Mouse (Mus musculus): ENCODE measurements around the gene Irf3.

Gene Irf3

DNA sequence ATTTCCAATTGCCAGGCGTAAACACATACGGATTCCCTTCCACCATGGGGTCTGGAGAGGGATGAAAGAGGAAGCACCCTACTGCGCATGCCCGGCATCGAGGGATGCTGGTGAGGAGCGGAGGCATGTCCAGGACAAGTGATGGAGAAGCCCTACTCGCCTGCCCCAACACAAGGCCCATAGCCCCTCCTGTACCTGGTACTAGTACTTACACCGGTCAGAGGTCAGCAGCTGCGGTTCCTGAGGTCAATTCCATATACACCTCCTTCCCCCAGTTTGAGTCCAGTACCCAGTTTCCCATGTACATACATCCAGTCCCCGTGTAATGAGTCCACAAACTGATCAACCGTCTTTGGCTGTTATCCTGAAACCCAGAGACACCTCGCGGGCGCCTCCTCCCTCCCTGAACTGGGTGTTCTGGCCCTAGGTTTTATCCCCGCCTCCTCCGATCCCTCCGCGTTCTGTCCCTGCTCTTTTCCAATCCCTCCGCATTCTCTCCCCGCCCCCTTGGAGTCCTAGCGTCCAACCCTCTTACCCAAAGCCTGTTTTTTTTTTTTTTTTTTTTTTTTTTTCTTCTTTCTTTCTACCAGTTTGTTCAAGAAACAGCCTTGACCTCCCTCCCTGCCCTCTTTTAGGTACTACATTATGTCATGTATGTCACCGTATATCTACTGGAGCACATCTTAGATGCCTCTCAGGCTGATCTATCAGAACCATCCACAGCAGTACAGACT, 22.9 kb upstream of the Irf3 start, which contains the start of gene Cpt1c:
Gene Cpt1c, minus strand, starts transcription at position 469 of the 734 bp plus-strand sequence.
- DNase-seq (ENCODE audit: low spot score): peak; percentile 64

DNA sequence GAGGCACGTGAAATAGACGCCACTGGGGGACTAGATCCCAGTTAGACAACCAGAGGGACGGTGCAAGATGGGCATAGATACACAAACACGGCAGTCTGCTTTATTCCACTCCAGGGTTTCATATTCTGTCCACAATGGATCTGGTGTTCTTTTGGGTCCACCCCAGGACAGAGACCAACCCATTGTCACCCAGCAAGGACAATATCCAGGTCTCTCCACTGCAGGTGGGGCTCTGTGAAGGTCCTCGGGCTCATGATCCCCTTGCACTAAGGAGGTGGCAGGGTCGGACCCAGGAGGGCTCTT, 22.4 kb upstream of the Irf3 start:
- no peak for DNase-seq (ENCODE audit: low spot score)

DNA sequence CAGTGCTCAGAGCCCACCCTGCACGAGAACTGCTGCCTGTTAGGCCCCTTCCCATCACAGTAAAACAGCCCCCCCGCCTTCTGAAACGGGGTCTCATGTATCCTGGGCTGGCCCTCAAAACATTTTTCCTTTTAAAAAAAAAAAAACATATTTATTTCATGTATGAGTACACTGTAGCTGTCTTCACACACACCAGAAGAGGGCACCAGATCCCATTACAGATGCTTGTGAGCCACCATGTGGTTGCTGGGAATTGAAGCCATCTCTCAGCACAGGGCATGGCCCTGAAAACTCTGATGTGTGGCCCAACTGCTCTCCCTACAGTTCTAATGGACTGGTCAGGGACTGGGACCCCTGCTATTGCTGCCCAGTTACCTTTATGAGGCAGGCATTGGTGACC, 19.1 kb upstream of the Irf3 start:
- no peak for DNase-seq (ENCODE audit: low spot score)

DNA sequence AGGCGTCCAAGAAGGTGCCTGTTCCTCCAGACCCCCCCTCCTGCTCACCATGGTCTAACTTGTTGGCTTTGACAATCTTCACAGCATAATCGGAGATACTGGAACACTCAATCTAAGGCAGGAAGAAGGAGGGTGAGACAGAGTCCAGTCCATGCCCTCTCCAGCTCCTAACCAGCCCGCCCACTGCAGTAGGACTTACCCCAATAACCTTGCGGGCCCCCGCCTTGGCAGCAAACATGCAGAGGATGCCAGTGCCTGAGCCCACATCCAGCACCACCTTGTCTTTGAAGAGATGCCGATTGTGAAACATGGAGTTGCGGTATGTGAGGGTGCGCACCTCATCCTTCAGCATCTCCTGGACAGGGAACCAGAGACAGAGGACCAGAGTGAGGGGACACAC, 15.9 kb upstream of the Irf3 start:
- DNase-seq (ENCODE audit: low spot score): no peak

DNA sequence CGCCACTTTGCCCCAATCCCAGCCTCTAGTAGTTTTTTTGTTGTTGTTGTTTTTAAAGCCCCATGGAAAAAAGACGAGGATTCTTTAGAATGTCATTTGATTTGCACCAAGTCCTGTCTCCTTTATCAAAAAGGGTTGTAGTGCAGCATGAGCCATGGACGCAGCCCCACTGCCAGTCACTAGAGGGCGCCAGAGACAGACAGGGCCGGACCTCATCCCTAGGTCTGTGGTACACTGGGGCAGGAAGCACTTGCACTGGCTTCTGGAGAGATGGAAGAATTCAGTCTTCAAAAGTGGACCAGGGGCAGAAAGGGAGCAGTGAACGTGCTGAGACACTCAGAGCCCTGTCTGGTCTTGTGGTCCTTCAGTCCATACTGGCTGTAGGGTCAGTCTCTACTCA, 14.4 kb upstream of the Irf3 start:
- peak; percentile 89 for DNase-seq (ENCODE audit: low spot score)

DNA sequence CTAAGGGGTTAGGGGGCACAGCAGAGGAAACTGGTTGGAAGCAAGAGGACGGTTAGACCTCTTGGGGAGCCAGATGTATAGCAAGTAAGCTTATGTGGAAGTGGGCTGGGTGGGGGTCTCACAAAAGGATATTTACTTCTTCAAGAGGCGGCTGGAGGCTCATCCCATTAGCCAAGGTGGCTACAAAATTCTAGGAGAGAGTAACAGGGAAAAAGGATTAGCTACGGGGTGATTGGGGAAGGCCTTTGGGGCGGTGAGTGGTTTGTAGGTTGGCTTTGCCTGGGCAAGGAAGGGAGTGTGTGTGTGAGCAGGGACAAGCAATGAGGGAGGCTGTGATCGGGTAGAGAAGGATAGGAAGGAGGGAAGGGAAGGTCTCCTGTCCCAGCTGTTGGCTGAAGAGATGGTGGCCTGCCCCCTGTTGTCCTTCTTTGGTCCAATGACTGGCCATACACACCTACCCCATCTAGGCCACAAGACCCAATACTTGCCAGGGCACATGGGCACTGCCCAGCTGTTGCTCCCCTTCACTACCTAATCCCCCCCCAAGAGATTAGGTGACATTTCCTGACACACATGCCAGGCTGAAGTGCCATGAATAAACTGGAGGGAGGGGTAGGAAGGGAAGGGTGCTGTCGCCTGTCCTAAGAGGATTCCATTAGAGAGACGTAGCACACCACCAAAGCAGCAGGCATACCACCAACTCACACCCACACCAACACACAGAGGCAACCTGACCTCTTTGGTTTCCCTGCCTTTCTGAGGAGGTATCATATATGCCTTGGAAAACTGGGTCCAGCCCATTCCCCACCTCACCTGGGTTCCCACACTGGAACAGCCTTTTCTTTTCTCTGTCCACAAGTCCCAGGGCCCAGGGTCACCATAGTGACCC, 13.3 kb upstream of the Irf3 start:
- no peak for DNase-seq (ENCODE audit: low spot score)

DNA sequence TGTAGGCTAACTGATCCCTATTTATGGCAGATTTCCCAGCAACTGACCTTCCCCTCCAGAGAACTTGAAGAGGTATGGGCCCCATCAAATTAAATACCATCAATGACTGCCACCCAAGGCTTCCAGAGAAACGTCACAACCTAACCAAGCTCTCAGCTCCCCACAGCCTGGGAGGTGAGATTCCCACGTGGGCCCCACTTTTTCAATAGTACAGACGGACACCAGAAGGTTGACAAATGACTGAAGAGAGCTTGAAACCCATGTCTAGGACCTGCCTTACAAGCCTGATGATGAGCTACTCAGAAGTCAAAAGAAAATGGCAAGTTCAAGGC, 12.6 kb upstream of the Irf3 start:
- DNase-seq (ENCODE audit: low spot score): no peak

DNA sequence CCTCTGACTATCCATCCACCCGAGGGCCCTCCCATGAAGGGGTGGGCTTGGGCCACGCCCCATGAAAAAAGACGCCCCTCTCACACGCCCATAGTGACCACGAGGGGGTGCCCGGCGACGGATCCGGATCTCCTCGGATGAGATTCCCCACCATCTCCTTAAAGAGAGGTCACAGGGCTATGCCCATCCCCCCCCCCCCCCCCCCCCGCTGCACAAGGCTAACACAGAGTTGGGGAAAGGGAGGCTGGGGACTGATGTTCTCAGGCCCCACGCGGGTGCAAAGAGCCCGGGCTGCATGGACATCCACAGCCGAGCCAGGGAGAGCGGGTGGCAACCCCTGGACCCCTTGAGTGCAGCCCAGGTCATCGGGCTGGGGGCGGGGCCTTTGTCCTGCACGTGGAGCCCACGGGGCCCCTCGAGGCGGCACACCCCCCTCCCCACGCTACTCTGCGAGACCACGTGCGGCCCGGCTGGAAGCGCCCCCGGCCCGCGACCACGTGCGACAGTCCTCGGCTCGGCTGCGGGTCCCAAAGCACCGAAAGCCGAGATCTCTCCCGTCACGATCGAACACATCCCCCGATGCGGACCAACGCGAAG, 11.8 kb upstream of the Irf3 start:
- DNase-seq (ENCODE audit: low spot score): peak; percentile 63

DNA sequence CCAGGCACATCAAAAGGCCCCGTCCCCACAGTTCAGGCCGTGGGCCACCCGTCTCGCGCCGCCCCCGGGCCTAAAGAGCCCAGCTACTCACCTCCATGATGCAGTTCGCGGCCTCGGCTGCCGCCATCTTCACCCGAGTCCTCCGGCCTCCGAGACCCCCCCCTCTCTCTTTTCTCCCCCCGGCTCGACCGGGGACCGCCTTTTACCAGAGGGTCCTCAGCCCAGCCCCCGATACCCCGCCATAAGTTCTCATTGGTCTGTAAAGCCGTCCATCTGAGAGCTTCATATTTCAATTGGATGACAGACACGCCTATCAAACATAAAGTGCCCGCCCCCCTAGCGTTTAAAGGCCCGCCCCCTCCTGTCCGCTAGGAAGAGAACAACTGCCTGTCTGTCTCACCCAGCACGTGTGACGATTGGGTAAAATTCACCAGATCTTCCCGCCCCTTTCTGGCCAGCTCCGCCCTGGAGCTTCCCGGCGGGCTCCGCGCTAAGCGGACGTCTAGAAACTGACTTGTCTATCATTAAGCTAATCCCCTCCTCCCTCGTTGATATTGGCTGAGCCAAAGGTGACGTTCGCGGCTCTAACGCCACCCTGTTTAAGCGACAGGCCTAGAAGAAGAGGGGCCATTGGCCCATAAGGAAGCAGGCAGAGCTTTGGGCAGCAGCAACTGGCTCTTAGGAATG, 11.1 kb upstream of the Irf3 start, which contains the start of gene Prmt1:
Gene Prmt1, minus strand, starts transcription at position 377 of the 687 bp plus-strand sequence.
- peak; percentile 87 for DNase-seq (ENCODE audit: low spot score)

DNA sequence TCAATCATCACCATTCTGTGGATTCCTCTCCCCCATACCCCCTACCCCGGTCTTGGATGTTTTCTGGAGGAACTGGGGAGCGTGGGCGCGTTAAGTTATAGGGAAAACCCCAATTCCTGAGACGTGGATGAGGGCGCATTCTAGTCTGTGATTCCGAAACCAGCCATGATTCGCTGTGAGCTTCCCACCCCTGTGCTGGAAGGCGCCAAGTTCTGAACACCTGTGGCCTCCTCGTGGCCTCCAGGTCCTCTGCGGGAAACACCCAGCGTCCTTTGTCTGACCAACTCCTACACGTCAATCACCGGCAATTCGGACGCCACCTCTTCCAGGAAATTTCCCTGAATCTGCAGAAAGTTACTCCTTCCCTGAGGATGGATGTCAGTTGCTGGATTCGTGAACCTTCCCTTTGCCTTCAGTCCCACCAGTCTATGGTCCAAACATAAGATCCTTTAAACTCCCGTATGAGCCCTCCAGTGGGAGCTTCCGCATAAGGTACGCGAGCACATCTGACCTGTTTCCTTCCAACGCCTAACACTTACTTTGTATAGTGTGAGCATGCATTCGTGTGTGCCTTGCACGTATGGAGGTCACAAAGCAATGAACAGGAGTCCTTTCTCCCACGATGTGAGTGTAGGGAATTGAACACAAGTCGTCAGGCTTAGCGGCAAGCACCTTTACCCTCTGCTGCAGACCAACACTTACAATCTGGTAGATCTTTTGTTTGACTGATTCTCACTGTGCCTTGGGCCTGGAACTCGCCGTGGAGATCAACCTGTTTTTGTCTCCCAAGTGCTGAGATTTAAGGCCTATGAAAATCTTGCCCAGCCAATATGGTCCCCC, 10.3 kb upstream of the Irf3 start:
- DNase-seq (ENCODE audit: low spot score): no peak

DNA sequence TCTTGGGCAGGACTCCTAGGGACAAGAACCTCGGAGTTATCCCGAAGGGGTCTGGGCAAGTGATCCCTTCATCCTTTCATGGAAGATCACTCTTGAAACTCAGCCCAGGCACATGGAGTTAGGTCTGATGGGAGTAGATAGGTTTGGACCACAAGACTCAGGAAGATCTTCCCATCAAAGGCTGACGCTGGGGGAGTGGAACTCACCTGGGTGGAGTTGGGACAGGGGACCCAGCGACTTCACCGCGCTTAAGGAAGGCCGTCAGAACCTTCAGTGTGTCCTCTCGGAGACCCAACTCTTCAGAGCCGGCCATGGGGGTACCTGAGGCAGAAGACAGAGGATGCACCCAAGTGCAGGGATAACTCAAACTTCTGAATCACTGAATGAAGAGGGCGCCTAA, 776 bp upstream of the Irf3 start:
- no peak for DNase-seq (ENCODE audit: low spot score)

DNA sequence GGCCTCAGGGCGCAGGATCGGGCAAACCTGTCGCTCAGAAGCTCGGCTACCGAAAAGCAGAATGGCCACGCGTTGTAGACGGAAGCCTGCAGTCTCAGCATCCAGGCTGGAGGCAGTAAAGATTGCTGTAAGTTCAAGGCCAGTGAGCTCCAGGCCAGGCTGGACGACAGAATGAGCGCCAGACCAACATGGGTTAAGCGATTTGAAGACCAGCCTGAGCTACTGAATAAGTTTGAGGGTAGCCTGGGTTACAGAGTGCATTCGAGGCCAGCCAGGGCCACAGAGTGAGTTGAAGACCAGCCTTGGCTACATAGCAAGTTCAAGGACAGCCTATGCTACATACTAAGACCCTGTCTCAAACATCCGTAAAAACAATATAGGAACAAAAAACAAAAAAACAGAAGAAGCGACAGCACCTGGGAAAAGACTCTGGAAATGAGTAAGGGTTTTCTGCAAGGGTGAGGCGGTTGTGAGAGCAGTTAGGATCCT, 536 bp downstream of the Irf3 start:
- no peak for DNase-seq (ENCODE audit: low spot score)

DNA sequence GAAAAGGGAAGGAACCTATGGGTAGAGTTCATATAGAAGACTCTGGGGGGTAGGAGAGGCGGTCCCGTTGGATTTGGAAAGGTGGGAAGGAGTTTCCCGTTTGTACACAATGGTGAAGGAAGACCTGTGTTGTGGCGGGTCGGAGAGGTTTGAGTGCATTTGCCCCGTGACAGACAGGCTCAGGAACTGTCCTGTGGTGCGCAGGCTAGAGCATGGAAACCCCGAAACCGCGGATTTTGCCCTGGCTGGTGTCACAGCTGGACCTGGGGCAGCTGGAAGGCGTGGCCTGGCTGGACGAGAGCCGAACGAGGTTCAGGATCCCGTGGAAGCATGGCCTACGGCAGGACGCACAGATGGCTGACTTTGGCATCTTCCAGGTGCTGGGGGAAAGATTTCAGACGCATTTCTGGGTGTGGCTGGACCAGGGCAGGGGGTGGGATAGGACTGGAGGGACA, 1.1 kb downstream of the Irf3 start, which contains the start of gene Bcl2l12:
Gene Bcl2l12, minus strand, starts transcription at position 212 of the 455 bp plus-strand sequence.
- peak; percentile 44 for DNase-seq (ENCODE audit: low spot score)

DNA sequence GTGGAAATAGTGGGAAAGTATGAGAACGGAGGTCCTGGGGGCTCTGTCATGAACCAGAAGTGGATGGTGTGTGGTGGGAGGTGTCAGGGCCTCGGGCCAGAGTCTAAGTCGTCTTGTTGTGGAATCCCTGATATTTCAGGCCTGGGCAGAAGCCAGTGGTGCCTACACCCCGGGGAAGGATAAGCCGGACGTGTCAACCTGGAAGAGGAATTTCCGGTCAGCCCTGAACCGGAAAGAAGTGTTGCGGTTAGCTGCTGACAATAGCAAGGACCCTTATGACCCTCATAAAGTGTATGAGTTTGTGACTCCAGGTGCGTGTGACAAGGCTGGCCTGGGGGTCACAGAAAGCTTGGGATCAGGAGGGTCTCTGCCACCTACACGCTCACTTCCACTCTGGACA, 2.3 kb downstream of the Irf3 start:
- no peak for DNase-seq (ENCODE audit: low spot score)

DNA sequence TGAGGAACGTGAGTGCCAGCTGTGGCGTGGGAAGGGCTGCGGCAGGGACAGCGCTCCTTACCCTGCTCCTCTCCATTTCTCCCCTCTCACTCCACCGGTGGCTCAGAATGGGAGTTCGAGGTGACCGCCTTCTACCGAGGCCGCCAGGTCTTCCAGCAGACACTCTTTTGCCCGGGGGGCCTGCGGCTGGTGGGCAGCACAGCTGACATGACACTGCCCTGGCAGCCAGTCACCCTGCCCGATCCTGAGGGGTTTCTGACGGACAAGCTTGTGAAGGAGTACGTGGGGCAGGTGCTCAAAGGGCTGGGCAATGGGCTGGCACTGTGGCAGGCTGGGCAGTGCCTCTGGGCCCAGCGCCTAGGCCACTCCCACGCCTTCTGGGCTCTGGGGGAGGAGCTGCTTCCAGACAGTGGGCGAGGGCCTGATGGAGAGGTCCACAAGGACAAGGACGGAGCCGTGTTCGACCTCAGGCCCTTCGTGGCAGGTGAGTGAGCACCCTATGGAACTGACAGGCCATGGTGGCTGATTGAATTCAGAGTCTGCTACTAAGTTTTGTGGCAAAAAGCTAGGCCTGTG, 3.2 kb downstream of the Irf3 start:
- no peak for DNase-seq (ENCODE audit: low spot score)

DNA sequence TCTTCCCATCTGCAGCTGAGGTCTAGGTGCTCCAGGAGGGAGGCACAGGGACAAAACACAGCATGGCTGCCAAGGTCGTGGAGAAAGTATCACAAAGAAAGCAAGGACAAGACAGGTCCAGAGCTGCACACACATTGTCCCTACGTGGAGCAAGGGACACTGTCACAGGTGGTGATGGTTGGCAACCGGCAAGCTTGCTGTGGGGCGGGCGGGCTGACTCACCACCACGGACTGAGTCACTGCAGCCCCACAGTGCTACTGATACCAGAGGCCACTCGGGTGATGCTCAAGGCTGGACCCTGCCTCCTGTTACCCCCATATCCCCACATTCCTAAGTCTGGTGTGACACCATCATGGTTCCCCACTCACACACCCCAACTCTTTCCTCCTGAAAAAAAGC, 5.0 kb downstream of the Irf3 start:
- no peak for DNase-seq (ENCODE audit: low spot score)

DNA sequence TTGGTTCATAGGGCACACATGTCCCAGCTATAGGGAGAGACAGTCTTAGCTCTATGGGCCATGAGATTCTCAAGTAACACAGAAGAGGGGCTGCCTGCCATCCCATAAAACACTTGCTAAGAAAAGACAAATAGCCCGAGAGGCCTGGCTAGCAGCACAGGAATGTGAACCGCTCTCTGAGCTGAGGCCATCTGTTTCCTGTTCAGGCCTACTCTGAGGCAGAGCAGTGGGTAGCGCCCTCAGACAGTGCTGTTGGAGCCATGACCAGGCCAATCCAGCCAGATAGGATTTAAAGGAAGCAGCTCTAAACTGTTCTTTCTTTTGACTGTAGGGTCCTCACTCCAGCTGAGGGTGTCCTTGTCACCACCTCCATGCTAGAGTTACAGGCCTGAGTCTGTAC, 7.1 kb downstream of the Irf3 start:
- no peak for DNase-seq (ENCODE audit: low spot score)

DNA sequence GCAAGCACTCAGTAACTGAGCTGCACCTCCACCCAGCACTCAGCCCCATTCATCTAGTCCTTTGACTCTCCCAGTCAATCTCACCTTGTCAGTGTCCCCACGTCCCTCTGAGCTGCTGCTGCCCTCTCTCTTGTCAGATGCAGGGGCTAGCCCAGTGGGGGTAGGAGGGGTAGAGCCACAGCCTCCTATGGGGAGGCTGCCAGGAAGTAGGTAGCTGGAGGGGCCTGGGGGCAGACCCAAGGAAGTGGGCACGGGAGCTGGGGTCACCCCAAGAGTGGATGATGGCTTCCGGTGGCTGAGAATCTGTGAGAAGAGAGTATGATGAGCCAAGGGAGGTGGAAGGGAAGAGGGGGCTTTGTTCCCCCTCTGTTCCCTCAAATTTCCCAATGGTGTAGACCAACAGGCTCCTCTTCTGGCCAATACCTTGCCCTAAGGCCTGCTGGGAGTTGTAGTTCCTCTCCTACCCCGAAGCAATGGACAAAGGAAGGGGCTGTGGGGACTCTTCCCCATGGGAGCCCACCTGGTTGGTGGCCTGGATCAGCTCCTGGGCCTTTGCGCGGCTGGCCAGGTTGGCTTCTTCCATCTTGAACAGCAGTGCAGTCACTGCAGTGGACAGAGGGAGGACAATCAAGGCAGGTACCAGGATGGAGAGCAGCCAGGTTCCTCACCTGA, 8.0 kb downstream of the Irf3 start:
- no peak for DNase-seq (ENCODE audit: low spot score)

DNA sequence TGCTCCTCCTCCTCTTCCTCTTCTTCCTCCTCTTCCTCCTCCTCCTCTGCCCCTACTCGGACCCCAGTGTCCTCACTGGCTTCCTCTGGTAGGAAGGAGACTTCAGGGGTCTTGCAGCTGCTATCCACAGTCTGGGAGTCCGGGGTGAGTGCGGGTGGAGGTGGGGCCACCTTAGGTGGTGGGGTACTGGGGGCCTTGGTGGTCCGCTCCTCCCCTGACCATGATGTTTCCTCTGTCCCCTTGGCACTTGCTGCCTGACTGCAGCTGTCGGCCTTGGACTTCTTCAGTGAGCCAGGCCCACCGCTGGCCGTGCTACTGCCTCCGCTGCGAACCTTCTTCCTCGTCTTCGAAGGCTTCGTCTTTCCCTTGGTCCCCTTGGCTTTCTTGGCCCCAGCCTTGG, 9.1 kb downstream of the Irf3 start:
- DNase-seq (ENCODE audit: low spot score): no peak

DNA sequence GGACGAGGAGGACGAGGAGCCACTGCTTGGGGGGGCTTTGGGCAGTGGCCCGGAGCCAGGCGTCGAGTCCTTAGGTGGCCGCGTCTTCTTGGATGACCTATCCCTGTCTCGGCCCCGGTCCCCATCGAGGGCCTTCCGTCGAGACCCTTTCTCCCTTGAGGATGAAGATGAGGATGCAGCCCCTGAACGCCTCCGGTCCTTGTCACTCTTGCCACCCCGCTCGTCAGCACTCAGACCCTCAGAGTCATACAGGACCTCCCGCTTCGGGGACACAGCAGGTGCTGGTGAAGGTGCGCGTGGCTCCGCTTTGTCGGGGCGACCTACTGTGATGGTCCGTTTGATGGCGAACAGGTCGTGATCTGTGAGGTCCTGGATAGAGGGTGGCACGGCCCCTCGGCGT, 9.7 kb downstream of the Irf3 start:
- no peak for DNase-seq (ENCODE audit: low spot score)
